Comparison of ENCODE assay signal across 13 mouse cellular contexts in the genomic region with DNA sequence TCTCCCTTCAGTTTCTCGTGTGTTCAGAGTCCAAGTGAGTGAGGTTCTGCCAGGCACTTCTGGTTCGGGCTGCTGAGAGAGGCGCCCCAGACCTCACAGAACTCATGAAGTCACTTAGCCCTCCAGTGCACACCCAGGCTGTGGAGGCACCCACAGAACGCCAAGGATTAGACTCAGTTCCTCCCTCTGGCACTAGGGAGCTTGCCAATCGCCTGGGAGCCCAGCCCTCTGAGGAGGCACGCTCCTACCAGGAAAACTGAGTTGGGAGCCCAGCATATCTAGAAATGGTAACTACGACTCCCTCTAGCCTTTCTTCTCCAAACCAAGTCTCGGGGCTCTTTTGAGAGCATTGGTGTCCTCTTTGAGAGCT. TPM values are rescaled to one million over a fixed set of nuclear protein-coding genes. Genes with fewer than 3 reads are reported as not detected.
DNase-seq lines count a peak whose midpoint lies in the region; ATAC-seq and TF ChIP-seq lines count a peak whose summit lies in the region.
"Had no signal": no experiment of that assay in that cellular context is flagged by ENCODE, and none has a peak within 500 bp of the region (broad histone marks: within the 10 kb centered on the region; RNA-seq: fewer than 3 reads in every experiment).

No protein-coding gene starts in this region.

- ATAC-seq in heart, embryonic 11.5 days (replicated peaks; ENCODE audit: insufficient number of reproducible peaks, low FRiP score, low TSS enrichment): no peak
- peak; percentile 32 for ATAC-seq in lung, embryonic 14.5 days (ENCODE audit: insufficient read depth)
- ATAC-seq in forebrain, embryonic 14.5 days: no peak
- ATAC-seq in neural tube, embryonic 14.5 days (ENCODE audit: low read depth): no peak

- no peaks in the 10 kb centered on the region for H3K9me3 ChIP-seq in heart, embryonic 11.5 days (replicated peaks; ENCODE audit: control insufficient read depth, low read length)
- no peaks in the 10 kb centered on the region for H3K9me3 ChIP-seq in lung, embryonic 14.5 days (ENCODE audit: low read depth, low read length)
- no peaks in the 10 kb centered on the region for H3K9me3 ChIP-seq in forebrain, embryonic 14.5 days (replicated peaks; ENCODE audit: control insufficient read depth, low read length)
- no peaks in the 10 kb centered on the region for H3K9me3 ChIP-seq in neural tube, embryonic 14.5 days (ENCODE audit: control insufficient read depth, low read length)

- no peak overlapping the region for H3K4me3 ChIP-seq in heart, embryonic 11.5 days (ENCODE audit: low read depth, low read length)
- no peak overlapping the region for H3K4me3 ChIP-seq in lung, embryonic 14.5 days (ENCODE audit: low read depth, low read length)
- no peak overlapping the region for H3K4me3 ChIP-seq in forebrain, embryonic 14.5 days (ENCODE audit: low read depth, low read length)
- no peak overlapping the region for H3K4me3 ChIP-seq in neural tube, embryonic 14.5 days (ENCODE audit: low read depth, low read length)
- H3K4me3 ChIP-seq: left cerebral cortex, adult 2 months had no signal

- whole genome bisulfite sequencing in heart, embryonic 11.5 days (ENCODE audit: insufficient replicate concordance): 55% methylated on average over 8 of the region's 8 CpGs
- 40% methylated on average over 8 of the region's 8 CpGs for WGBS in lung, embryonic 14.5 days
- 71% methylated on average over 8 of the region's 8 CpGs for WGBS in forebrain, embryonic 14.5 days
- 81% methylated on average over 8 of the region's 8 CpGs for WGBS in neural tube, embryonic 14.5 days

- H3K36me3 ChIP-seq in heart, embryonic 11.5 days (ENCODE audit: control insufficient read depth, insufficient read depth, low read length): no peaks in the 10 kb centered on the region
- no peaks in the 10 kb centered on the region for H3K36me3 ChIP-seq in lung, embryonic 14.5 days (ENCODE audit: insufficient read depth)
- H3K36me3 ChIP-seq in forebrain, embryonic 14.5 days (ENCODE audit: control insufficient read depth, insufficient read depth, low read length): no peaks in the 10 kb centered on the region
- H3K36me3 ChIP-seq in neural tube, embryonic 14.5 days (ENCODE audit: control insufficient read depth, insufficient read depth, low read length): no peaks in the 10 kb centered on the region

- peak overlapping the region; percentile 54; the same call in 1 of the 2 replicates for H3K27ac ChIP-seq in heart, embryonic 11.5 days (ENCODE audit: low read depth, low read length)
- H3K27ac ChIP-seq in lung, embryonic 14.5 days (ENCODE audit: low read depth): peak overlapping the region; percentile 95
- peak overlapping the region; percentile 40; the same call in 1 of the 2 replicates for H3K27ac ChIP-seq in forebrain, embryonic 14.5 days (ENCODE audit: low read depth, low read length)
- peak overlapping the region; percentile 52; the same call in 1 of the 2 replicates for H3K27ac ChIP-seq in neural tube, embryonic 14.5 days (ENCODE audit: low read depth, low read length)
- H3K27ac ChIP-seq: kidney, postnatal 0 days; left cerebral cortex, adult 2 months had no signal

- no peak for TF ChIP-seq CTCF in lung, embryonic 14.5 days (IDR thresholded peaks at IDR 0.05; ENCODE audit: low read depth)

- no peak for DNase-seq in heart, postnatal 4 days
- DNase-seq in lung, embryonic 14.5 days: no peak
- no peak for DNase-seq in lung, postnatal 4 days
- peak; percentile 42 for DNase-seq in forebrain, embryonic 14.5 days (ENCODE audit: low spot score)
- DNase-seq in spleen, postnatal 36 days (ENCODE audit: low spot score in 2 of 2): no peak
- no peak for DNase-seq in ovary, adult 18-20 months (ENCODE audit: low spot score)
- DNase-seq: thymus, adult 18-20 months had no signal

- H3K4me1 ChIP-seq in heart, embryonic 11.5 days (ENCODE audit: control insufficient read depth, insufficient read depth, low read length): peaks cover 33% of the 10 kb centered on the region
- H3K4me1 ChIP-seq in lung, embryonic 14.5 days (ENCODE audit: insufficient read depth): peaks cover 30% of the 10 kb centered on the region
- peaks cover 25% of the 10 kb centered on the region for H3K4me1 ChIP-seq in forebrain, embryonic 14.5 days (ENCODE audit: control insufficient read depth, insufficient read depth, low read length)
- peaks cover 21% of the 10 kb centered on the region for H3K4me1 ChIP-seq in neural tube, embryonic 14.5 days (ENCODE audit: control insufficient read depth, insufficient read depth, low read length)

- H3K27me3 ChIP-seq in heart, embryonic 11.5 days (ENCODE audit: control insufficient read depth, insufficient read depth, low read length): no peaks in the 10 kb centered on the region; the same call in 1 of the 2 replicates
- no peaks in the 10 kb centered on the region for H3K27me3 ChIP-seq in lung, embryonic 14.5 days (ENCODE audit: insufficient read depth, low read length)
- no peaks in the 10 kb centered on the region for H3K27me3 ChIP-seq in forebrain, embryonic 14.5 days (replicated peaks; ENCODE audit: control insufficient read depth, insufficient read depth, low read length)
- H3K27me3 ChIP-seq in neural tube, embryonic 14.5 days (ENCODE audit: control insufficient read depth, insufficient read depth, low read length): no peaks in the 10 kb centered on the region

- H3K4me2 ChIP-seq in heart, embryonic 11.5 days: no peak overlapping the region
- H3K4me2 ChIP-seq in lung, embryonic 14.5 days: no peak overlapping the region
- no peak overlapping the region for H3K4me2 ChIP-seq in forebrain, embryonic 14.5 days (ENCODE audit: low read length)
- H3K4me2 ChIP-seq in neural tube, embryonic 14.5 days (ENCODE audit: low read depth, low read length): no peak overlapping the region

- no peak overlapping the region for H3K9ac ChIP-seq in heart, embryonic 11.5 days (ENCODE audit: low read depth, low read length)
- H3K9ac ChIP-seq in lung, embryonic 14.5 days: no peak overlapping the region
- H3K9ac ChIP-seq in forebrain, embryonic 14.5 days (ENCODE audit: low read length): no peak overlapping the region
- H3K9ac ChIP-seq in neural tube, embryonic 14.5 days (replicated peaks; ENCODE audit: low read depth, low read length): no peak overlapping the region; the same call in 1 of the 2 replicates

RNA-seq across cellular contexts. Expression of gene Dlk1, which starts 40.6 kb away (rescaled TPM):
- 54.8 and 67.1 TPM in 2 replicates for polyA plus RNA-seq in heart, embryonic 11.5 days (2014; fragmentation: Nextera tagmentation; extraction: Ambion mirVana)
- total RNA-seq in heart, postnatal 4 days (2021): 10 to 100 TPM; 66.1 to 72.8 TPM
- 468 and 481 TPM in 2 replicates for polyA plus RNA-seq in lung, embryonic 14.5 days (2014; fragmentation: Nextera tagmentation; extraction: Ambion mirVana)
- polyA plus RNA-seq in forebrain, embryonic 14.5 days (2014; fragmentation: Nextera tagmentation; extraction: Ambion mirVana): 57.9 and 61.8 TPM in 2 replicates
- polyA plus RNA-seq in neural tube, embryonic 14.5 days (2014; fragmentation: Nextera tagmentation; extraction: Ambion mirVana): 46.9 and 55.7 TPM in 2 replicates
- total RNA-seq: megakaryocyte-erythroid progenitor cell, adult 5-6 weeks had no signal
- polyA plus RNA-seq: C2C12 had no signal

Comparison
In these comparisons a context has a peak if more than half of its experiments do, and no peak if none do; other contexts are left out.
1. H3K27ac ChIP-seq: peak in every context shown above with its lines; median percentile 95 in lung, embryonic 14.5 days; 54 in heart, embryonic 11.5 days; 52 in neural tube, embryonic 14.5 days; 40 in forebrain, embryonic 14.5 days.